Mouse (Mus musculus) forebrain, embryonic 16.5 days (tissue): ENCODE measurements at regions not wholly inside any gene's neighbourhood (a gene's known extent, or its start where the extent isn't known, plus 50 kb on each side); places are given as distances from the start of the nearest gene placed in this dataset.
"Not testable (repeated sequence)": the region's sequence is repeated elsewhere in the genome, so short reads cannot be mapped to it uniquely, and the experiment has no call there.

Experiments
- ATAC-seq: fragments of 200-750 bp; cut with Nextera tagmentation; 2 replicates; pipeline ENCODE4 v1.8.0; 2017; ENCODE audit warnings: mild to moderate bottlenecking, moderate library complexity
- H3K27ac ChIP-seq: fragments of 300-500 bp; sonication (generic); 2 replicates; pipeline ENCODE4 v1.5.1; 2014; ENCODE audit warnings: low read length, control low read depth
- H3K27me3 ChIP-seq: fragments of 300-500 bp; sonication (generic); replicated peaks from 2 replicates; pipeline ENCODE4 v1.6.1; 2014; ENCODE audit warnings: low read length; ENCODE audit not compliant: control insufficient read depth, insufficient read depth
- H3K36me3 ChIP-seq: fragments of 300-500 bp; sonication (generic); 2 replicates; pipeline ENCODE4 v1.6.1; 2014; ENCODE audit not compliant: control insufficient read depth, insufficient read depth
- H3K4me1 ChIP-seq: fragments of 300-500 bp; sonication (generic); replicated peaks from 2 replicates; pipeline ENCODE4 v1.6.1; 2014; ENCODE audit warnings: low read length; ENCODE audit not compliant: control insufficient read depth, insufficient read depth
- H3K4me2 ChIP-seq: fragments of 300-500 bp; sonication (generic); 2 replicates; pipeline ENCODE4 v1.6.1; 2014; ENCODE audit warnings: mild to moderate bottlenecking, low read length, control low read depth
- H3K4me3 ChIP-seq: fragments of 300-500 bp; sonication (generic); replicated peaks from 2 replicates; pipeline ENCODE4 v1.5.1; 2014; ENCODE audit warnings: mild to moderate bottlenecking, low read length, control low read depth
- H3K9ac ChIP-seq: fragments of 300-500 bp; sonication (generic); replicated peaks from 2 replicates; pipeline ENCODE4 v1.6.1; 2014; ENCODE audit warnings: low read depth, low read length, control low read depth
- H3K9me3 ChIP-seq: fragments of 300-500 bp; sonication (generic); 2 replicates; pipeline ENCODE4 v1.6.1; 2016; ENCODE audit warnings: low read length; ENCODE audit not compliant: control insufficient read depth
- WGBS: fragments of 180-500 bp; shearing (Covaris S2); extraction: QIAGEN DNeasy Blood & Tissue Kit; methylation state at CpG from one replicate; pipeline ENCODE4 v1.1.7; 2014; 5-methylcytosine and 5-hydroxymethylcytosine counted together

DNA sequence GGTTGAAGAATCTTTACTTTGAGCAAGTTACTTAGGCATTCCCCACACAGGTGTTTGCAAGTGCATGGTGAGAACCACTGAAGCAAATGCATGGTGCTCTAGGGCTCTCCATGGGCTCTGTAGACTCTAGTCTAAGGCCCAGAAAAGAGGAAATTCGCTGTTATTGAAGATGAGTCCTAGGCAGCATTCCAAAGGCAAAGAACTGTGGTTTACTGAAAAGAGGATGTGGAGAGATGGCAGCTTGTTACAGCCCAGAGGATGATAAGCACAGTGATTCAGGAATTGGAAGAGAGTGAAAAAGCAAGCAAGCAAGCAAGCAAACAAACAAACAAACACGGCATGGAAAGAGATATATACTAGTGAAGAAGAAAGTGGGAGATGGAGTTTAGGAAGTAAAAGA is 221.6 kb downstream of the Kif20b start:
- H3K36me3 ChIP-seq, result no peaks in the 10 kb centered on the region
- ATAC-seq, result no peak

DNA sequence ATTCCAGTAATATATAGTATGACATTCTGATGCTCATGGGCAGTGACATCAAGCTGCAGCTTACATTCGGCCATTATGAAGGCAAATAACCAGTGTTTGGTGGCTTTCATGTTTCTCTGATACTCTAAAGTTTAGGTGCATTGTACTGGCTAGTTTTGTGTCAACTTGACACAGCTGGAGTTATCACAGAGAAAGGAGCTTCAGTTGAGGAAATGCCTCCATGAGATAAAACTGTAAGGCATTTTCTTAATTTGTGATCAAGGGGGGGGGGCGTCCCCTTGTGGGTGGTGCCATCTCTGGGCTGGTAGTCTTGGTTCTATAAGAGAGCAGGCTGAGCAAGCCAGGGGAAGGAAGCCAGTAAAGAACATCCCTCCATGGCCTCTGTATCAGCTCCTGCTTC is 227.3 kb downstream of the Kif20b start:
- H3K4me3 ChIP-seq, H3K4me1 ChIP-seq, H3K9me3 ChIP-seq, H3K27me3 ChIP-seq, ATAC-seq, H3K9ac ChIP-seq, H3K4me2 ChIP-seq, H3K27ac ChIP-seq, H3K36me3 ChIP-seq: not testable (repeated sequence)
- 86% methylated on average over 2 of the region's 2 CpGs for WGBS

More for the DNA sequence above, 221.6 kb downstream of the Kif20b start:
- H3K27ac ChIP-seq, result no peak overlapping the region
- H3K9ac ChIP-seq, result no peak overlapping the region
- H3K27me3 ChIP-seq, result no peaks in the 10 kb centered on the region
- 86% methylated on average over 2 of the region's 2 CpGs for WGBS
- no peaks in the 10 kb centered on the region for H3K4me1 ChIP-seq
- no peaks in the 10 kb centered on the region for H3K9me3 ChIP-seq
- no peak overlapping the region for H3K4me2 ChIP-seq
- no peak overlapping the region for H3K4me3 ChIP-seq

DNA sequence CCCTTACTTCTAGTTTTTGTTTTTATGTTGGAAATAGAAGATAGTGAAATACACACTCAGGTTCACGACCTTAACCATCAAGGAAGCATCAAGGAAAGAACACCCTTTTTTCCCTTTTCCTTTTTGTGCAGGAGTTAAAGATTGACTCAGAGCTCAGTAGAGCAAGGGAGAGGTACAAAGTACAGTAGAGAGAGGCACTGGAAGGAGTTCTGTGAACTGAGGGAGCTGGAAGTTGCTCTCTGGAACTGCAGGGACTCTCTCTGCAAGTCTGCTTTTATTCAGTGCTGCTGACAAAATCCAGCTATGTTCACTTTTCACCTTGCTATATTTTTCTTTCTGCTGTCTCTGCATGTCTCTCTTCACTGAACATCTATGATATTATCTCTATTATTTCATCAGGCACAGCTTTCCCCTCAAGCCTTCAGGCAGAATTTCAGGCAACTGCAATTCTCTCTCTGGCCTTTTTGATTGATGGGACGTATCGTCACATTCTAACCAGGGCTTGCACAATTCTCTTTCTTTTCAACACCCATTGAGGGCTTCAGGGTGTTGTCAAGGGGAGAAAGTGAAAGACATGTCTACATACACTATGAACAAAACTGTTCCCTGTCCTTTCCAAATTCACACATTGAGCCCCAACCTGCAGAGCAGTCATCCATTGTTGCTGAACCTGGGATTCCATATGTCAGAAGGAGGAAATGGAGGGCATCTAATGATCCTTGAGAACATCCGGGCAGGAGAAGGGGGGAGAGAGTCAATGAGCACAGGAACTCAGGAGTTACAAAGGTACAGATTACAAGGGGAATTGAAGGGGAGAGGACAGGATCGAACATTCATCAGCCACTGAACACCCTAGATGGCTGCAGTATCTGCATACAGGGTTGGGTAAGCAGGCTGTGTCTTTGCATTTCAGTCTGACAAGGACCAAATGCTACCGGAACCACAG is 228.9 kb downstream of the Kif20b start:
- Histone ChIP-seq H3K4me3 (no peak overlapping the region), H3K9me3 (no peaks in the 10 kb centered on the region), H3K27me3 (no peaks in the 10 kb centered on the region), H3K4me2 (no peak overlapping the region), H3K27ac (no peak overlapping the region), H3K4me1 (no peaks in the 10 kb centered on the region), H3K9ac (no peak overlapping the region), H3K36me3 (no peaks in the 10 kb centered on the region)
- no peak for ATAC-seq
- 84% methylated on average over 6 of the region's 6 CpGs for WGBS

DNA sequence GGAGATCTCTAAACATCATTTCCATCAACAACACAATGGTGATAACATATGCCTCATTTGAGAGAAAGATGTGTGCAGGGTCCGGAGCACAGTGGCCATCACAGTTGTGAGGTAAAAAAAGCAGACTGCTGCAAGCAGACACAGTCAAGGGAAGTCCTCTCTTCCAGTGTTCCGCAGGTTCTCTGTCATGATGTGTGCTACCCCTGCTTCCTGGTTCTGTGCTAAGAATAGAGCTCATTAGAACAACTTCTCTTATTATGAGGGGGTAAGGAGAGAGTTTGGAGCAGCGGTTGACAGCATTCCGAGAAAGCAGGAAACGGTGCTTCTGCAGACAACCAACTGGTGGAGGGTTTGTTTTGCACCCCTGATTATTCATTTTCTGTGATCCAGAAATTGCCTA is 229.7 kb downstream of the Kif20b start:
- WGBS, result 58% methylated on average over 5 of the region's 5 CpGs
- H3K4me3 ChIP-seq, result no peak overlapping the region
- H3K27me3 ChIP-seq, result no peaks in the 10 kb centered on the region
- no peak overlapping the region for H3K9ac ChIP-seq
- H3K4me1 ChIP-seq, result no peaks in the 10 kb centered on the region
- H3K9me3 ChIP-seq, result no peaks in the 10 kb centered on the region
- no peak overlapping the region for H3K27ac ChIP-seq
- ATAC-seq, result no peak
- no peaks in the 10 kb centered on the region for H3K36me3 ChIP-seq
- no peak overlapping the region for H3K4me2 ChIP-seq

DNA sequence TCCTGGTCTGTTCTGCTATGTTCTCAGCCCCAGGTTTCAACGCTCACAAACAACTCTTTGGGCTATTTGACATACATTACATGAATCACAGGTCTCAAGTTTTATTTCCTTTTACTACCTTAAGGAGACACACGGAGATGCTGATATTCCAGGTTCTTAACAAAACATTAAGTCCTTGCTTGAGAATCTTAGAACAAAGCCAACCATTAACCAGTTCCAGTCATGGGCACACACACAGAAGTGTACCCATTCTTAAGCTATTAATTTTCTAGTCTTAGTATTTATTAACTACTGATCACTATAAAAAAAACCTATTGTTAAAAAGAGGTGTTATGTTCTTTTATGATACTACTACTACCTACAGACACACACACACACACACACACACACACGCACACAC is 235.7 kb downstream of the Kif20b start:
- 89% methylated on average over 3 of the region's 3 CpGs for WGBS
- Histone ChIP-seq H3K9ac (no peak overlapping the region), H3K36me3 (no peaks in the 10 kb centered on the region), H3K4me3 (no peak overlapping the region), H3K9me3 (no peaks in the 10 kb centered on the region), H3K4me1 (no peaks in the 10 kb centered on the region), H3K27me3 (no peaks in the 10 kb centered on the region), H3K4me2 (no peak overlapping the region), H3K27ac (no peak overlapping the region)
- ATAC-seq, result no peak

DNA sequence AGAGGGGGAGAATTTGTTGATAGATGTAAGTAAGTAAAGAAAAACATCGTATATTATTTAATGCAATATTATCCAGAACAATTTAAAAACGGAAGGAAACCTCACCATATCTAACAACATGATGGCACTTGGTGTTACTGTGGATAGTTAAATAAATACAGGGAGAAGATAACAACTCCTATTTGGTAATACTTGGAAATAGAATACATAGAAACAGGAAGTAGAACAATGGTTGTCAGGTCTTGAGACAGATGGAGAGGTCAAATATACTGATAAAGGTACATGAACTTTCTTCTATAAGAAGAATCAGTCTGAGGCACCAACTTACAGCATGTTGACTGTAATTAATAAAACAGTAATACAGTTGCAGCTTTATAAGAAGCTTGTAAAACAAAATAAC is 242.6 kb downstream of the Kif20b start:
- ATAC-seq, result no peak
- Histone ChIP-seq H3K27me3 (no peaks in the 10 kb centered on the region), H3K4me1 (no peaks in the 10 kb centered on the region), H3K27ac (no peak overlapping the region), H3K36me3 (no peaks in the 10 kb centered on the region), H3K9ac (no peak overlapping the region), H3K4me3 (no peak overlapping the region), H3K4me2 (no peak overlapping the region), H3K9me3 (no peaks in the 10 kb centered on the region)
- 89% methylated on average over 2 of the region's 2 CpGs for WGBS

DNA sequence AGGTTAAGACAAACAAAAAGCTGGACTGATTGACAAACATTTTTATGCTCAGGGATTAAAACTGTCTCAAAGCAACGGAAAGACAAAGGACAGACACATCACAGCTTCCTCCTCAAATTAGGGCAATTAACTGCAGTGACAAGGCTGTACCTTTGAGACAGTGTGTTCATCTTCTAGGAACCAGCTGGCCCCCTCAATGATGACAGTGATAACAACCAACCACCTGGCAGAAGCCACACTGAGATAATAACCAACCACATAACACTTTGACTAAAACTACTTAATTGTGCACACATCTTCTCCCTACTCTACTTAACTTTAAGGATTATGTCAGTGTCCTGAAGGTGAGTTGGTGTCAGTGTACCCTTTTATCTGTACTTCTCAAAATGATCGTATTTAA is 248.4 kb downstream of the Kif20b start:
- ATAC-seq, result no peak
- Histone ChIP-seq H3K4me3 (no peak overlapping the region), H3K4me2 (no peak overlapping the region), H3K9me3 (no peaks in the 10 kb centered on the region), H3K4me1 (no peaks in the 10 kb centered on the region), H3K36me3 (no peaks in the 10 kb centered on the region), H3K27me3 (no peaks in the 10 kb centered on the region), H3K9ac (no peak overlapping the region), H3K27ac (no peak overlapping the region)
- 65% methylated on average over 2 of the region's 2 CpGs for WGBS

DNA sequence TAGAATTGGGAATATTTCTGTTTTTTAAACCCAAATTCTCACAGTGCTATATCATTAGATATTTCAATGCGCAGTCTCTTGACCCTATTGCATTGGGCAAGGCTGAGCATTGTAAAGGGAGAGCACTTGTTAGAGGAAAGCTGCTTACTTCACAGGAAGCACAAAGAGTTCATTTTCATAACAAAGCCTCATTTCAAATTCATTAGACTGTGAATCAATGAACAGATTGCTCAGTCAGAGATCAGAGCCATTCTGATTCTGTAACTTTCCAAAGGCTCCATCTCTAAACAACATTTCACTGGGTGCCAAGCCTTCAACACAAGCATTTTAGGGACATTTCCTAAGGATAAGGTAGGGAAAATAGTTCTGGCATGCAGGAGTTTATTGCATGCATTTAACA is 257.9 kb downstream of the Kif20b start:
- H3K36me3 ChIP-seq, result no peaks in the 10 kb centered on the region
- no peak for ATAC-seq
- H3K9me3 ChIP-seq, result no peaks in the 10 kb centered on the region
- no peak overlapping the region for H3K4me2 ChIP-seq
- no peak overlapping the region for H3K9ac ChIP-seq
- H3K4me3 ChIP-seq, result no peak overlapping the region
- WGBS, result 53% methylated on average over 1 of the region's 1 CpGs
- H3K27me3 ChIP-seq, result no peaks in the 10 kb centered on the region
- no peaks in the 10 kb centered on the region for H3K4me1 ChIP-seq
- no peak overlapping the region for H3K27ac ChIP-seq

DNA sequence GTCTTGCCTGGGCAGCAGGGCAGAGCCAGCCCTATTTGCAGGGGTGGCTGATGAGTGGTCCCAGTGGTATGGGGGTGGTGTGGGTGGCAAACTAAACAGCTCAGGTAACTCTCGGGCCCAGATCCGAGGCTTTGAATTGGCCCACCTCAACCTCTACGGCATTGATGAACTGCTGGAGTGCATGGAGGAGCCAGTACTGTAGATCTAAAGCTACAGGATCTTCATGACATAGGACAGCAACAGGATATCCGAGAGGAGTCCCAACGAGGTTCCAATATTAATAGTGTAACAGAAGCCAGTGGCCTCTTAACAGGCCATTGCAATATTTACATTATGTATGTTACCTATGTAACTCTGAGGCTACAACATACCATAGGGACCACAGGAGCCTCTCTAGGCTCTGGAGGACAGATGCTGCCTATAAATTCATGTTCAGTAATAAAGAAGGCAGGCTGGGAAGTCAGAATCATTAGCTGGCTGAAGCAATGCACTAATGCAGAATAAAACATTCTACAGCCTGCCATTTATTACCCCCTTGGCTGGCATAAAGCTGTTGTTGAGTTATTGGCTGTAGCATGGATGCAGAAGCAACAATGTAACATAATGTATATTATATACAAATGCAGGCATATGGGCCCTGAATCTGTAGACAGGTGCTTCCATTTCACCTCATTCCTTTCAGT is 283.5 kb downstream of the Kif20b start:
- 91% methylated on average over 5 of the region's 5 CpGs for WGBS
- H3K9me3 ChIP-seq, result no peaks in the 10 kb centered on the region
- no peaks in the 10 kb centered on the region for H3K4me1 ChIP-seq
- ATAC-seq, result no peak
- no peaks in the 10 kb centered on the region for H3K27me3 ChIP-seq
- H3K4me2 ChIP-seq, result no peak overlapping the region
- H3K36me3 ChIP-seq, result no peaks in the 10 kb centered on the region
- H3K4me3 ChIP-seq, result no peak overlapping the region
- no peak overlapping the region for H3K9ac ChIP-seq
- no peak overlapping the region for H3K27ac ChIP-seq
